Mouse (Mus musculus) liver, adult (tissue): ENCODE results near the gene Uap1l1.
A peak's percentile ranks its signal among the peaks of the same experiment; 100 is the strongest.

ENCODE experiments used
- GATA4 ChIP-seq: IDR thresholded peaks from 2 replicates; pipeline ENCODE4 v1.6.1; 2014; ENCODE audit warnings: mild to moderate bottlenecking, low read length; ENCODE audit not compliant: insufficient replicate concordance

Gene Uap1l1

GRCm38 (mm10) chr2:25338303-25338702 lies 27.2 kb downstream of the Uap1l1 start:
- TF ChIP-seq GATA4, result no peak

- no peak for TF ChIP-seq GATA4
These were observed 31.9 kb downstream of the Uap1l1 start for GRCm38 (mm10) chr2:25333569-25333968.

DNA sequence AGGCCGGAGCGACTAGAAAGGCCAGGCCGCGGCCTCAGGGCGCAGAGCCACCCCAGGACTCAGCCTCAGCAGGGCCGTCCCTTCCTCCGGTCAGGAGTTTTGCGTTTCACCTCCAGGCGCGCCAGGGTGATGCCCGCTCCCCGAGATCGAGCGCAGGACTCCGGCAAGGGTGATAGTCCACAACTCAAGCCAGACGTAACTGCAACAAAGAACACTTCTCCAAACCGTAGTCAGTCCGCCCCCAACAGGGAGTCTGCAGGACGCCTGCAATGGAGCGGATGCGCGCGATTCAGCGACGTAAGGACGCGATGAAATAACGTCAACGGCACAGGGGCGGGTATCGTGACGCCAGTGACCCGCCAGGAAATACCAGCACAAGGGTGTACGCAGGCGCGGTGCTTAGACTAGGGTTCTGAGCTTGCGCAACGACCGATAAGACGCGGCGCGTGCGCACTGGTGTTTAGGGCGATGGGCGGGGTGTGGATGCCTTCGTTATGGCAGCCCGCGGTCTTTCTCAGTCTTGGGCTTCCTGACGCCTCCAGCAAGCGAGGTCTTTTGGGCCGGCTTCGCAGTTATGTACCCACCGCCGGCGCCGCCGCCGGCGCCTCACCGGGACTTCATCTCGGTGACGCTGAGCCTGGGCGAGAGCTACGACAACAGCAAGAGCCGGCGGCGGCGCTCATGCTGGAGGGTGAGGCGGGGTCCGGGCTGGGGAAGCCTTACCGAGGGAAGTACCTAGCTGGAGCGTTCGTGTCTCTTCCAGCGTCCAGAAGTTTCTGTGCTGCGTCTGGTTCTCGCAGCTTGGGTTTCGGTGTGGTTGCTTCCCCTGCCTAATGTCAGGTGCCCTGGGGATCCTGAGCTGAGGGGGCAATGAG lies 33.0 kb downstream of the Uap1l1 start, which contains the start of gene Man1b1:
TSS of gene Man1b1 (plus strand) at position 53 of the 875 bp plus-strand sequence.
- TF ChIP-seq GATA4, result peak; percentile 99

GRCm38 (mm10) chr2:25331470-25331869 lies 34.0 kb downstream of the Uap1l1 start:
- no peak for TF ChIP-seq GATA4

DNA sequence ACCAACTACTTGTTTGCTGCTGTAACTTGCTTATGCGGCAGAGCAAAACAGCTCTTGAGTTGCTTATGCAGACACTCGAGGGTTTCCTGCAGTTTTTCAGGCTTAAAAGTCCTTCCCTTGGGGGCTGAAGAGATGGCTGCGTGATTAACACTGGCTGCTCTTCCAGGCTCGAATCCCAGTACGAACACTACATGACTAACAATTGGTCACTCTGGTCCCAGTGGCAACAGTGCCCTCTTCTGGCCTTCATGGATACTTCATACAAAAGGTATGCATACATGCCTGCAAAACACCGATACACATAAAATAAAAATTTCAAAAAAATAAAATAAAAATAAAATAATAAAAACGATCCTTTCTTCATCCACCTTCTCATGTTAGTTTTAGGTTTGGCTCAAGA lies 37.0 kb downstream of the Uap1l1 start:
- TF ChIP-seq GATA4, result no peak

DNA sequence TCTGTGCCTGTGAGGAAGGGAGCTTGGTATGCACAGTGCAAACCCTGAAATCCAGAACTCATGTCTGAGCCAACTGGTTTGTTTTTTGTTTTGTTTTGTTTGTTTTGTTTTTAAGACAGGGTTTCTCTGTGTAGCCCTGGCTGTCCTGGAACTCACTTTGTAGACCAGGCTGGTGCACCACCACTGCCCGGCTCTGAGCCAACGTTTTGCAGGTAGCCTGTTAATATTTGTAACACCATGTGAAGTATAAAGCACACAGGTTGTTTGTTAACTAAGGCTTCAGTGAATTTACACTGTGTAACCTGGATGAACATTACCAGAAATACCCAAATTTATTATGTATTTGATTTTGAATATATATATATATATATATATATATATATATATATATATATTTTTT lies 39.4 kb downstream of the Uap1l1 start:
- no peak for TF ChIP-seq GATA4

GRCm38 (mm10) chr2:25320084-25320483 lies 45.4 kb downstream of the Uap1l1 start:
- no peak for TF ChIP-seq GATA4

GRCm38 (mm10) chr2:25318971-25319773 lies 46.3 kb downstream of the Uap1l1 start, which contains the start of gene Grin1:
Grin1 (minus strand) TSS chr2:25319187.
- no peak for TF ChIP-seq GATA4

DNA sequence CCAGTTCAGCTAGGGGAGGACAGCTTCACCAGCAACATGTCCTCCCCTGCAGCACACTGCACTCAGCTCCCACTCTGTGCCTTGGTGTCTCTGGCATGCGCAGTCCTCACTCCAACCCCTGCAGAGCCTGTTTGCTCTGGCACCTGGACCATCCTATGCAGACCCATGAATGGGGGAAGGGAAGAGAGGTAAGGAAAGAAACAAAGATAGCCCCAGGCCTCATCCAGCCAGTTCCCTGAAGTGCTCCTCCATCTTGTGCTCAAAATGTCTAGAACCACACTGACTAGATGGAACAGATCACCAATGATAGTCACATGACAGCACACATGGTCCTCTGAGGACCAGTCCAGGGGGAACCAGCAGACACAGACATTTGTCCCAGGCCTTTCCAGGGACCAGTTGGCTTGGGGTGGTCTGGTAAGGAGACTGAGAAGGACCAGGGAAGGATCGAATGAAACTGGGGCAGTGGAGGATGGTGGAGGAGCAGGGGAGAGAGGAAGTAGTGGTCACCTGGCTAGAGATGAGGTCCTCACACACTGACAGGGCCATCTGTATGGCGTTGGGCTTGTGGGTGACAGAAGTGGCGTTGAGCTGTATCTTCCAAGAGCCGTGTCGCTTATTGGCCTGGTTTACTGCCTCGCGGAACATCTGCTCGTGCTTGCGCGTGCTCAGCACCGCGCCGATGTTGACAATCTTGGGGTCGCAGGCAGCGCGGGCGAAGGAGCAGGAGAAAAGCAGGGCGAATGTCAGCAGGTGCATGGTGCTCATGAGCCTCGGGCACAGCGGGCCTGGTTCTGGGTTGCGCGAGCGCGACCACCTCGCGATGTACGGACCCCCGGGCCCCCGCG lies 47.1 kb downstream of the Uap1l1 start:
- no peak for TF ChIP-seq GATA4

- no peak for TF ChIP-seq GATA4
These were observed 54.0 kb downstream of the Uap1l1 start for GRCm38 (mm10) chr2:25311491-25311891.

- TF ChIP-seq GATA4, result no peak
These were observed 54.5 kb downstream of the Uap1l1 start for GRCm38 (mm10) chr2:25310969-25311368.

DNA sequence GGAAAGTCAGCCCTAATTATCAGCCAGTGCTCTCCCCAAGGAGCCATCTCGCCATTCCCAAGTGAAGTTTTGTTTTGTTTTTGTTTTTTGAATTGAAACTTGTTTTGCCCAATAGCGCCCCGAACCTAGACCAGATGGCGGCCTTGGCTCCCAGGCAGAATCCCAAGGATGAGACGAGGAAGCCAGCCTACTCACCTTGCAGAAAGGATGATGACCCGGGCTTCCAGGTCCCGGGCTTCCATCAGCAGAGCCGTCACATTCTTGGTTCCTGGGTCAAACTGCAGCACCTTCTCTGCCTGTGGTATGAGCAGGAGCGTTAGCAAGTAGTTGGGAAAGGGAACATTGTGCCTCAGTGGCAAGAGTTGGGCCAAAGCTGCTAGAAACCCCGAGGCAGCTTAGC lies 55.3 kb downstream of the Uap1l1 start:
- no peak for TF ChIP-seq GATA4
